Mouse (Mus musculus): ENCODE measurements at regions not wholly inside any gene's neighbourhood (a gene's known extent, or its start where the extent isn't known, plus 50 kb on each side); places are given as distances from the start of the nearest gene placed in this dataset.

- no peak for TF ChIP-seq CTCF (IDR thresholded peaks at IDR 0.05; ENCODE audit: low read depth)
- TF ChIP-seq EP300 (IDR thresholded peaks at IDR 0.05; ENCODE audit: low read depth): no peak
Measured at GRCm38 (mm10) chr4:125765171-125765570, 259.2 kb upstream of the Csf3r start.
